Mouse (Mus musculus): Measurements from ENCODE around the gene Afap1l2. TPM values are rescaled to one million over a fixed set of nuclear protein-coding genes. Genes with fewer than 3 reads are reported as not detected.

Gene Afap1l2
- polyA plus RNA-seq, 1 experiment: 15.2 TPM

- H3K79me2 ChIP-seq (ENCODE audit: control insufficient read depth, insufficient read depth): no peaks in the 10 kb centered on the region
- H3ac ChIP-seq (ENCODE audit: control insufficient read depth, insufficient read length): no peak overlapping the region
- H3K27me3 ChIP-seq (ENCODE audit: control insufficient read depth, insufficient read depth, insufficient read length): no peaks in the 10 kb centered on the region
- no peak for TF ChIP-seq TCF3 (IDR thresholded peaks at IDR 0.05; ENCODE audit: insufficient read length, low read depth)
- no peak for TF ChIP-seq POLR2AphosphoS2 (IDR thresholded peaks at IDR 0.05; ENCODE audit: insufficient read length, low read depth)
- TF ChIP-seq SRF (IDR thresholded peaks at IDR 0.05; ENCODE audit: control insufficient read depth, insufficient read length, low read depth): no peak
- TF ChIP-seq POLR2A (IDR thresholded peaks at IDR 0.05; ENCODE audit: insufficient read length, low read depth): no peak
- TF ChIP-seq USF1 (IDR thresholded peaks at IDR 0.05; ENCODE audit: low read depth): no peak
- no peak for TF ChIP-seq E2F4 (IDR thresholded peaks at IDR 0.05; ENCODE audit: insufficient read depth)
- no peak for TF ChIP-seq MAX (IDR thresholded peaks at IDR 0.05; ENCODE audit: low read depth)
- TF ChIP-seq MYOG (IDR thresholded peaks at IDR 0.05; ENCODE audit: control insufficient read depth in 1 of 3, insufficient read depth in 1 of 3, insufficient read length in 2 of 3, low read depth in 2 of 3): no peak
- no peak for TF ChIP-seq TCF12 (IDR thresholded peaks at IDR 0.05; ENCODE audit: insufficient read depth, poor library complexity, severe bottlenecking)
- TF ChIP-seq MYOD1 (IDR thresholded peaks at IDR 0.05; ENCODE audit: control insufficient read depth in 1 of 3, insufficient read length in 2 of 3, low read depth in 2 of 3): no peak
- no peak for TF ChIP-seq CEBPB (IDR thresholded peaks at IDR 0.05; ENCODE audit: insufficient read depth, poor library complexity, severe bottlenecking)
- TF ChIP-seq REST (IDR thresholded peaks at IDR 0.05; ENCODE audit: insufficient read depth, insufficient read length): no peak
- H3K4me3 ChIP-seq: no peak overlapping the region
- H3K36me3 ChIP-seq (ENCODE audit: control insufficient read depth, insufficient read depth): peaks cover 7% of the 10 kb centered on the region
- no peak overlapping the region for H3K4me2 ChIP-seq (ENCODE audit: low read depth)
These were observed 59.9 kb downstream of the Afap1l2 start for GRCm38 (mm10) chr19:56947971-56948610.

- Histone ChIP-seq H3K4me3 (no peak overlapping the region), H3K27me3 (ENCODE audit: control insufficient read depth, insufficient read depth, insufficient read length) (no peaks in the 10 kb centered on the region), H3ac (ENCODE audit: control insufficient read depth, insufficient read length) (no peak overlapping the region), H3K36me3 (ENCODE audit: control insufficient read depth, insufficient read depth) (peaks cover 7% of the 10 kb centered on the region), H3K4me2 (ENCODE audit: low read depth) (no peak overlapping the region), H3K79me2 (ENCODE audit: control insufficient read depth, insufficient read depth) (no peaks in the 10 kb centered on the region)
- TF ChIP-seq E2F4 (IDR thresholded peaks at IDR 0.05; ENCODE audit: insufficient read depth): no peak
- no peak for TF ChIP-seq USF1 (IDR thresholded peaks at IDR 0.05; ENCODE audit: low read depth)
- no peak for TF ChIP-seq POLR2A (IDR thresholded peaks at IDR 0.05; ENCODE audit: insufficient read length, low read depth)
- TF ChIP-seq POLR2AphosphoS2 (IDR thresholded peaks at IDR 0.05; ENCODE audit: insufficient read length, low read depth): no peak
- TF ChIP-seq REST (IDR thresholded peaks at IDR 0.05; ENCODE audit: insufficient read depth, insufficient read length): no peak
- TF ChIP-seq MYOG (IDR thresholded peaks at IDR 0.05; ENCODE audit: control insufficient read depth in 1 of 3, insufficient read depth in 1 of 3, insufficient read length in 2 of 3, low read depth in 2 of 3): no peak
- TF ChIP-seq CEBPB (IDR thresholded peaks at IDR 0.05; ENCODE audit: insufficient read depth, poor library complexity, severe bottlenecking): no peak
- no peak for TF ChIP-seq MAX (IDR thresholded peaks at IDR 0.05; ENCODE audit: low read depth)
These were observed 61.3 kb downstream of the Afap1l2 start for GRCm38 (mm10) chr19:56946727-56947126.

GRCm38 (mm10) chr19:56946277-56946676, 61.8 kb downstream of the Afap1l2 start:
- no peak overlapping the region for H3K4me3 ChIP-seq
- H3K36me3 ChIP-seq (ENCODE audit: control insufficient read depth, insufficient read depth): peaks cover 7% of the 10 kb centered on the region
- no peaks in the 10 kb centered on the region for H3K79me2 ChIP-seq (ENCODE audit: control insufficient read depth, insufficient read depth)
- no peaks in the 10 kb centered on the region for H3K27me3 ChIP-seq (ENCODE audit: control insufficient read depth, insufficient read depth, insufficient read length)
- no peak overlapping the region for H3K4me2 ChIP-seq (ENCODE audit: low read depth)
- H3ac ChIP-seq (ENCODE audit: control insufficient read depth, insufficient read length): no peak overlapping the region
- no peak for TF ChIP-seq TCF3 (IDR thresholded peaks at IDR 0.05; ENCODE audit: insufficient read length, low read depth)
- TF ChIP-seq TCF12 (IDR thresholded peaks at IDR 0.05; ENCODE audit: insufficient read depth, poor library complexity, severe bottlenecking): no peak
- TF ChIP-seq MAX (IDR thresholded peaks at IDR 0.05; ENCODE audit: low read depth): no peak
- no peak for TF ChIP-seq CEBPB (IDR thresholded peaks at IDR 0.05; ENCODE audit: insufficient read depth, poor library complexity, severe bottlenecking)
- no peak for TF ChIP-seq MYOD1 (IDR thresholded peaks at IDR 0.05; ENCODE audit: control insufficient read depth in 1 of 3, insufficient read length in 2 of 3, low read depth in 2 of 3)
- no peak for TF ChIP-seq REST (IDR thresholded peaks at IDR 0.05; ENCODE audit: insufficient read depth, insufficient read length)
- TF ChIP-seq E2F4 (IDR thresholded peaks at IDR 0.05; ENCODE audit: insufficient read depth): no peak
- no peak for TF ChIP-seq POLR2A (IDR thresholded peaks at IDR 0.05; ENCODE audit: insufficient read length, low read depth)
- no peak for TF ChIP-seq MYOG (IDR thresholded peaks at IDR 0.05; ENCODE audit: control insufficient read depth in 1 of 3, insufficient read depth in 1 of 3, insufficient read length in 2 of 3, low read depth in 2 of 3)
- no peak for TF ChIP-seq USF1 (IDR thresholded peaks at IDR 0.05; ENCODE audit: low read depth)
- no peak for TF ChIP-seq SRF (IDR thresholded peaks at IDR 0.05; ENCODE audit: control insufficient read depth, insufficient read length, low read depth)
- TF ChIP-seq POLR2AphosphoS2 (IDR thresholded peaks at IDR 0.05; ENCODE audit: insufficient read length, low read depth): no peak

GRCm38 (mm10) chr19:56945621-56946020, 62.4 kb downstream of the Afap1l2 start:
- Histone ChIP-seq H3K36me3 (ENCODE audit: control insufficient read depth, insufficient read depth) (peaks cover 7% of the 10 kb centered on the region), H3K4me2 (ENCODE audit: low read depth) (no peak overlapping the region), H3K79me2 (ENCODE audit: control insufficient read depth, insufficient read depth) (no peaks in the 10 kb centered on the region), H3K4me3 (no peak overlapping the region), H3ac (ENCODE audit: control insufficient read depth, insufficient read length) (no peak overlapping the region), H3K27me3 (ENCODE audit: control insufficient read depth, insufficient read depth, insufficient read length) (no peaks in the 10 kb centered on the region)
- no peak for TF ChIP-seq MAX (IDR thresholded peaks at IDR 0.05; ENCODE audit: low read depth)
- TF ChIP-seq CEBPB (IDR thresholded peaks at IDR 0.05; ENCODE audit: insufficient read depth, poor library complexity, severe bottlenecking): no peak
- no peak for TF ChIP-seq E2F4 (IDR thresholded peaks at IDR 0.05; ENCODE audit: insufficient read depth)
- no peak for TF ChIP-seq POLR2A (IDR thresholded peaks at IDR 0.05; ENCODE audit: insufficient read length, low read depth)
- TF ChIP-seq MYOD1 (IDR thresholded peaks at IDR 0.05; ENCODE audit: control insufficient read depth in 1 of 3, insufficient read length in 2 of 3, low read depth in 2 of 3): no peak
- TF ChIP-seq SRF (IDR thresholded peaks at IDR 0.05; ENCODE audit: control insufficient read depth, insufficient read length, low read depth): no peak
- TF ChIP-seq REST (IDR thresholded peaks at IDR 0.05; ENCODE audit: insufficient read depth, insufficient read length): no peak
- no peak for TF ChIP-seq TCF3 (IDR thresholded peaks at IDR 0.05; ENCODE audit: insufficient read length, low read depth)
- no peak for TF ChIP-seq USF1 (IDR thresholded peaks at IDR 0.05; ENCODE audit: low read depth)
- no peak for TF ChIP-seq MYOG (IDR thresholded peaks at IDR 0.05; ENCODE audit: control insufficient read depth in 1 of 3, insufficient read depth in 1 of 3, insufficient read length in 2 of 3, low read depth in 2 of 3)
- no peak for TF ChIP-seq TCF12 (IDR thresholded peaks at IDR 0.05; ENCODE audit: insufficient read depth, poor library complexity, severe bottlenecking)
- TF ChIP-seq POLR2AphosphoS2 (IDR thresholded peaks at IDR 0.05; ENCODE audit: insufficient read length, low read depth): no peak
